In the genomic region with DNA sequence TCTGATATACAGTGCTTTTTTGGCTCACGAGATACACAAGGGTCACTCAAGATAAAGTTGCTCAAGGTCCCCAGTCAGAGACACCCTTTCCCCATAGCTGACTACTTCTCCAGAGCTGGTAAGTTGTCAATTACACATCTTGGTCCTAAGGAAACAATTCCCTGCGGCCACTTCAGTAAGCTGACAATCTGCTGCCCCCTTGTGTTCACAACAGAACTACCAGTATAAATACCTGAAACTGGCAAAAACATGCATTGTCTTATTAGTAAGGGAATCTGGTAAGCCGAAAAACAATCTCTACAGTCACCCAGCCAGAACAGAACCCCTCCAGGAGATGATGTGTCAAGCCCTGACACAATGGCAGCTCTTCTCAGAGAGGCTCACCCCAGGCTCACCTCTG, we compare ENCODE assay signal across 9 mouse cellular contexts. TPM values are rescaled to one million over a fixed set of nuclear protein-coding genes. Genes with fewer than 3 reads are reported as not detected.
A peak's percentile ranks its signal among the peaks of the same experiment; 100 is the strongest.
DNase-seq lines count a peak whose midpoint lies in the region; ATAC-seq lines count a peak whose summit lies in the region.
"Had no signal": no experiment of that assay in that cellular context is flagged by ENCODE, and none has a peak within 500 bp of the region (broad histone marks: within the 10 kb centered on the region; RNA-seq: fewer than 3 reads in every experiment).

No protein-coding gene starts in this region.

- H3K4me1 ChIP-seq in midbrain, embryonic 10.5 days, result no peaks in the 10 kb centered on the region
- no peaks in the 10 kb centered on the region for H3K4me1 ChIP-seq in midbrain, embryonic 13.5 days (replicated peaks)

- 70% methylated on average over 3 of the region's 3 CpGs for WGBS in midbrain, embryonic 10.5 days
- 49% methylated on average over 3 of the region's 3 CpGs for WGBS in midbrain, embryonic 13.5 days

- no peaks in the 10 kb centered on the region for H3K27me3 ChIP-seq in midbrain, embryonic 10.5 days (ENCODE audit: low read depth, poor library complexity, severe bottlenecking)
- H3K27me3 ChIP-seq in midbrain, embryonic 13.5 days, result no peaks in the 10 kb centered on the region
- H3K27me3 ChIP-seq: heart, embryonic 13.5 days had no signal

- no peak overlapping the region for H3K9ac ChIP-seq in midbrain, embryonic 13.5 days (replicated peaks)
- H3K9ac ChIP-seq: heart, embryonic 13.5 days had no signal

- H3K9me3 ChIP-seq in midbrain, embryonic 10.5 days (replicated peaks), result no peaks in the 10 kb centered on the region
- no peaks in the 10 kb centered on the region for H3K9me3 ChIP-seq in midbrain, embryonic 13.5 days
- H3K9me3 ChIP-seq: heart, embryonic 13.5 days had no signal

- no peak overlapping the region for H3K4me2 ChIP-seq in midbrain, embryonic 13.5 days (replicated peaks)
- H3K4me2 ChIP-seq: heart, embryonic 13.5 days had no signal

- no peak overlapping the region for H3K4me3 ChIP-seq in midbrain, embryonic 10.5 days
- no peak overlapping the region for H3K4me3 ChIP-seq in midbrain, embryonic 13.5 days (replicated peaks)
- H3K4me3 ChIP-seq: heart, embryonic 13.5 days had no signal

- no peak for ATAC-seq in midbrain, embryonic 13.5 days

- peak; percentile 42 for DNase-seq in gastrocnemius, adult 18-20 months (ENCODE audit: low spot score)
- no peak for DNase-seq in gastrocnemius, adult 8-10 months (ENCODE audit: low spot score in 2 of 2)
- peak; percentile 37 for DNase-seq in midbrain, embryonic 10.5 days (ENCODE audit: low spot score)
- peak; percentile 31 for DNase-seq in T-cell, adult 2 months (ENCODE audit: low spot score)
- peak; percentile 63 for DNase-seq in forelimb bud, embryonic 11.5 days (ENCODE audit: low read depth, low spot score)
- DNase-seq in lung, postnatal 25 days (ENCODE audit: low spot score), result peak; percentile 56
- no peak for DNase-seq in neural tube, embryonic 10.5 days (ENCODE audit: extremely low spot score, low spot score)

- peaks cover 100% of the 10 kb centered on the region for H3K36me3 ChIP-seq in midbrain, embryonic 10.5 days
- peaks cover 95% of the 10 kb centered on the region for H3K36me3 ChIP-seq in midbrain, embryonic 13.5 days

- no peak overlapping the region for H3K27ac ChIP-seq in midbrain, embryonic 10.5 days (replicated peaks)
- no peak overlapping the region for H3K27ac ChIP-seq in midbrain, embryonic 13.5 days
- H3K27ac ChIP-seq: heart, embryonic 13.5 days had no signal

RNA-seq across cellular contexts. Expression of a gene that starts 10.8 kb away (rescaled TPM):
- 10 to 100 TPM; 47.7 to 52.4 TPM for total RNA-seq in gastrocnemius, adult 18-20 months (2021)
- total RNA-seq in gastrocnemius, adult 8-10 months (2022), result 10 to 100 TPM; 44.0 to 55.2 (median 46.2) TPM
- 82.9 and 95.7 TPM in 2 replicates for polyA plus RNA-seq in midbrain, embryonic 10.5 days (2016; fragmentation: Nextera tagmentation; extraction: Ambion mirVana)
- 43.0 and 47.3 TPM in 2 replicates for polyA plus RNA-seq in midbrain, embryonic 13.5 days (2015; fragmentation: Nextera tagmentation; extraction: Ambion mirVana)

RNA-seq across cellular contexts. Expression of a gene that starts 25.6 kb away (rescaled TPM):
- total RNA-seq in gastrocnemius, adult 18-20 months (2021), result 1 to 10 TPM; 3.3 to 6.8 TPM
- total RNA-seq in gastrocnemius, adult 8-10 months (2022), result 1 to 10 TPM; 2.5 to 8.7 (median 5.1) TPM
- 4.3 and 4.9 TPM in 2 replicates for polyA plus RNA-seq in midbrain, embryonic 10.5 days (2016; fragmentation: Nextera tagmentation; extraction: Ambion mirVana)
- 5.6 and 6.7 TPM in 2 replicates for polyA plus RNA-seq in midbrain, embryonic 13.5 days (2015; fragmentation: Nextera tagmentation; extraction: Ambion mirVana)

Comparison
In these comparisons a context has a peak if more than half of its experiments do, and no peak if none do; other contexts are left out.
1. DNase-seq: peak in gastrocnemius, adult 18-20 months (single experiment), midbrain, embryonic 10.5 days (single experiment), T-cell, adult 2 months (single experiment), forelimb bud, embryonic 11.5 days (single experiment) and lung, postnatal 25 days (single experiment); none in gastrocnemius, adult 8-10 months (0 of 2) and neural tube, embryonic 10.5 days (single experiment).